Mouse (Mus musculus): ENCODE results near the gene Tnpo3. TPM values are rescaled to one million over a fixed set of nuclear protein-coding genes. Genes with fewer than 3 reads are reported as not detected.

Tnpo3 gene
- total and polyA plus RNA-seq, 3 experiments, result 64.9 to 148 (median 139) TPM

DNA sequence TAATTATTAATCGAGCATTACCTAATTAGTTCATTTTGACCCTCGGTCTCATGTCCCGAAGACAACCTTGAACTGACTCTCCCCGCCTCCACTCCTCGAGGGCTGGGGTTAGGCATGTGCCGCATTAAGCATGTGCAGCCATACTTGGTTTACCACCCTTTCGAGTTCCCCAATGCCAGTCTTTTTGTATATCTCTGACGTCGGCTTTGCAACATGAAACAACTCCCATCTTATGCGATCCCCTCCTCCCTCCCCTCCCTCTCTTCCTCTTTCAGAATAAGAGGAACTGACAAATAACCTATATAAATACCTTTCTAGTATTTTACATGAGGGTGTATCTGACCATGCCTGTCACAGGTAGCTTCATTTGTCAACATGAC is 40.5 kb upstream of the Tnpo3 start:
- peak; percentile 84 for DNase-seq (ENCODE audit: low read depth, low spot score)
- no peaks in the 10 kb centered on the region for H3K79me2 ChIP-seq (ENCODE audit: control insufficient read depth, insufficient read depth, low read length, poor library complexity)
- peaks cover 0 to 3% of the 10 kb centered on the region in 2 experiments; a peak in 1 of 4 replicates for H3K36me3 ChIP-seq (ENCODE audit: control insufficient read depth in 1 of 2, insufficient read depth in 2 of 2, low read length in 2 of 2)
- no peaks in the 10 kb centered on the region for H3K9me3 ChIP-seq (replicated peaks; ENCODE audit: insufficient read depth, low read length)
- H3K27me3 ChIP-seq (ENCODE audit: control insufficient read depth in 1 of 2, insufficient read depth in 2 of 2, low read length in 2 of 2), result no peaks in the 10 kb centered on the region
- peaks cover 3 to 9% of the 10 kb centered on the region in 2 experiments; a peak in 3 of 4 replicates for H3K4me1 ChIP-seq (ENCODE audit: control insufficient read depth in 1 of 2, insufficient read depth in 2 of 2, low read length in 2 of 2)
- no peak overlapping the region for H3K27ac ChIP-seq (ENCODE audit: control insufficient read depth, low read depth, low read length)
- peak overlapping the region; percentile 30 for H3K9ac ChIP-seq (ENCODE audit: control insufficient read depth, low read depth, low read length, poor library complexity, severe bottlenecking)
- H3K4me3 ChIP-seq (ENCODE audit: control insufficient read depth in 1 of 2, insufficient read depth in 1 of 2, low read depth in 2 of 2, low read length in 2 of 2), result peak overlapping the region; percentile 46 to 50
- TF ChIP-seq MAX (IDR thresholded peaks at IDR 0.05; ENCODE audit: low read length), result peak; percentile 95
- 0 out of 2 replicates have a peak, but pooled peaks have one; percentile 33 for TF ChIP-seq MXI1 (IDR thresholded peaks at IDR 0.05; ENCODE audit: low read depth, low read length)
- TF ChIP-seq POLR2AphosphoS2 (IDR thresholded peaks at IDR 0.05; ENCODE audit: low read length), result no peak
- TF ChIP-seq ETS1 (IDR thresholded peaks at IDR 0.05; ENCODE audit: low read depth, low read length), result peak; percentile 44
- TF ChIP-seq GABPA (IDR thresholded peaks at IDR 0.05; ENCODE audit: low read depth, low read length), result no peak
- peak; percentile 34 to 64; a peak in 3 of 4 replicates for TF ChIP-seq EP300 (IDR thresholded peaks at IDR 0.05; ENCODE audit: low read depth in 1 of 2, low read length in 2 of 2)
- TF ChIP-seq ZC3H11A (IDR thresholded peaks at IDR 0.05; ENCODE audit: low read depth, low read length), result 0 out of 2 replicates have a peak, but pooled peaks have one; percentile 4
- TF ChIP-seq ELF1 (IDR thresholded peaks at IDR 0.05; ENCODE audit: low read depth, low read length), result peak; percentile 27; the same call in 1 of the 2 replicates
- TF ChIP-seq SMC3 (IDR thresholded peaks at IDR 0.05; ENCODE audit: low read depth, low read length), result 0 out of 2 replicates have a peak, but pooled peaks have one; percentile 25
- no peak for TF ChIP-seq MYB (IDR thresholded peaks at IDR 0.05; ENCODE audit: low read depth, low read length)
- no peak for TF ChIP-seq CTCF (IDR thresholded peaks at IDR 0.05 in 2 of 3, conservative IDR thresholded peaks at IDR 0.05 in 1 of 3; ENCODE audit: control insufficient read depth in 1 of 3, insufficient read depth in 1 of 3, low read depth in 2 of 3, low read length in 3 of 3, poor library complexity in 1 of 3, severe bottlenecking in 1 of 3)
- peak; percentile 16; the same call in 1 of the 2 replicates for TF ChIP-seq BHLHE40 (IDR thresholded peaks at IDR 0.05; ENCODE audit: borderline replicate concordance, low read depth, low read length)
- peak; percentile 80 for TF ChIP-seq MYC (IDR thresholded peaks at IDR 0.05; ENCODE audit: low read depth, low read length)

GRCm38 (mm10) chr6:29649494-29650169 is 39.9 kb upstream of the Tnpo3 start:
- Histone ChIP-seq H3K9me3 (replicated peaks; ENCODE audit: insufficient read depth, low read length) (no peaks in the 10 kb centered on the region), H3K4me1 (ENCODE audit: control insufficient read depth in 1 of 2, insufficient read depth in 2 of 2, low read length in 2 of 2) (peaks cover 3 to 8% of the 10 kb centered on the region in 2 experiments; a peak in 1 of 4 replicates), H3K79me2 (ENCODE audit: control insufficient read depth, insufficient read depth, low read length, poor library complexity) (no peaks in the 10 kb centered on the region), H3K27me3 (ENCODE audit: control insufficient read depth in 1 of 2, insufficient read depth in 2 of 2, low read length in 2 of 2) (no peaks in the 10 kb centered on the region), H3K36me3 (ENCODE audit: control insufficient read depth in 1 of 2, insufficient read depth in 2 of 2, low read length in 2 of 2) (peaks cover 0 to 3% of the 10 kb centered on the region in 2 experiments; a peak in 1 of 4 replicates), H3K27ac (ENCODE audit: control insufficient read depth, low read depth, low read length) (no peak overlapping the region), H3K4me3 (ENCODE audit: control insufficient read depth in 1 of 2, insufficient read depth in 1 of 2, low read depth in 2 of 2, low read length in 2 of 2) (peak overlapping the region; percentile 46 to 50), H3K9ac (ENCODE audit: control insufficient read depth, low read depth, low read length, poor library complexity, severe bottlenecking) (peak overlapping the region; percentile 30; the same call in 1 of the 2 replicates)
- DNase-seq (ENCODE audit: low read depth, low spot score), result peak; percentile 92
- TF ChIP-seq MAZ (IDR thresholded peaks at IDR 0.05; ENCODE audit: low read depth, low read length), result no peak
- TF ChIP-seq TAL1 (IDR thresholded peaks at IDR 0.05; ENCODE audit: low read length), result no peak
- peak; percentile 86 for TF ChIP-seq SMC3 (IDR thresholded peaks at IDR 0.05; ENCODE audit: low read depth, low read length)
- TF ChIP-seq ELF1 (IDR thresholded peaks at IDR 0.05; ENCODE audit: low read depth, low read length), result no peak
- no peak for TF ChIP-seq ZMIZ1 (IDR thresholded peaks at IDR 0.05; ENCODE audit: low read depth, low read length)
- no peak for TF ChIP-seq MXI1 (IDR thresholded peaks at IDR 0.05; ENCODE audit: low read depth, low read length)
- TF ChIP-seq RAD21 (IDR thresholded peaks at IDR 0.05; ENCODE audit: low read depth, low read length), result peak; percentile 97
- no peak for TF ChIP-seq POLR2AphosphoS2 (IDR thresholded peaks at IDR 0.05; ENCODE audit: low read length)
- TF ChIP-seq CTCF (IDR thresholded peaks at IDR 0.05 in 2 of 3, conservative IDR thresholded peaks at IDR 0.05 in 1 of 3; ENCODE audit: control insufficient read depth in 1 of 3, insufficient read depth in 1 of 3, low read depth in 2 of 3, low read length in 3 of 3, poor library complexity in 1 of 3, severe bottlenecking in 1 of 3), result peak; percentile 83 to 99 (median 97)
- TF ChIP-seq HCFC1 (IDR thresholded peaks at IDR 0.05; ENCODE audit: low read depth, low read length), result no peak
- TF ChIP-seq POLR2AphosphoS5 (IDR thresholded peaks at IDR 0.05; ENCODE audit: borderline replicate concordance, low read depth, low read length), result no peak
- no peak for TF ChIP-seq MEF2A (IDR thresholded peaks at IDR 0.05; ENCODE audit: extremely low read depth, insufficient replicate concordance, low read depth, low read length, poor library complexity, severe bottlenecking)
- no peak for TF ChIP-seq RCOR1 (IDR thresholded peaks at IDR 0.05; ENCODE audit: low read depth, low read length)
- no peak for TF ChIP-seq EP300 (IDR thresholded peaks at IDR 0.05; ENCODE audit: low read depth in 1 of 2, low read length in 2 of 2)
- peak; percentile 88 for TF ChIP-seq ZC3H11A (IDR thresholded peaks at IDR 0.05; ENCODE audit: low read depth, low read length)
- TF ChIP-seq MYC (IDR thresholded peaks at IDR 0.05; ENCODE audit: low read depth, low read length), result no peak
- no peak for TF ChIP-seq ZNF384 (IDR thresholded peaks at IDR 0.05; ENCODE audit: low read depth, low read length)
- TF ChIP-seq GATA1 (IDR thresholded peaks at IDR 0.05; ENCODE audit: low read depth, low read length), result no peak
- TF ChIP-seq BHLHE40 (IDR thresholded peaks at IDR 0.05; ENCODE audit: borderline replicate concordance, low read depth, low read length), result no peak
- no peak for TF ChIP-seq JUND (IDR thresholded peaks at IDR 0.05; ENCODE audit: low read depth, low read length)
- no peak for TF ChIP-seq NRF1 (IDR thresholded peaks at IDR 0.05; ENCODE audit: insufficient read depth, low read depth, low read length, poor library complexity, severe bottlenecking)
- no peak for TF ChIP-seq MYB (IDR thresholded peaks at IDR 0.05; ENCODE audit: low read depth, low read length)
- TF ChIP-seq KAT2A (conservative IDR thresholded peaks at IDR 0.05; ENCODE audit: low read depth, low read length), result no peak
- no peak for TF ChIP-seq TBP (IDR thresholded peaks at IDR 0.05; ENCODE audit: low read depth, low read length)

All from MEL (cell line).